Mouse (Mus musculus): ENCODE measurements at regions not wholly inside any gene's neighbourhood (a gene's known extent, or its start where the extent isn't known, plus 50 kb on each side); places are given as distances from the start of the nearest gene placed in this dataset.

- Histone ChIP-seq H3K4me3 (ENCODE audit: low read depth, low read length) (no peak overlapping the region), H3K27me3 (ENCODE audit: control insufficient read depth, insufficient read depth, low read length) (no peaks in the 10 kb centered on the region), H3K9ac (ENCODE audit: low read length) (no peak overlapping the region), H3K27ac (ENCODE audit: low read depth, low read length) (no peak overlapping the region), H3K9me3 (ENCODE audit: control insufficient read depth, low read length) (no peaks in the 10 kb centered on the region), H3K36me3 (ENCODE audit: control insufficient read depth, insufficient read depth, low read length) (no peaks in the 10 kb centered on the region), H3K4me2 (ENCODE audit: low read depth) (no peak overlapping the region), H3K4me1 (ENCODE audit: control insufficient read depth, insufficient read depth, low read length) (no peaks in the 10 kb centered on the region)
- ATAC-seq (ENCODE audit: insufficient read depth, low FRiP score, low TSS enrichment) = no peak
- WGBS = 89% methylated on average over 6 of the region's 6 CpGs
- DNase-seq (ENCODE audit: low spot score) = no peak
These were observed 130.1 kb upstream of the Npvf start for GRCm38 (mm10) chr6:50784381-50784780.

- no peaks in the 10 kb centered on the region for H3K27me3 ChIP-seq (ENCODE audit: control insufficient read depth, insufficient read depth, low read length)
- H3K9me3 ChIP-seq (ENCODE audit: control insufficient read depth, low read length) = no peaks in the 10 kb centered on the region
- no peak overlapping the region for H3K4me2 ChIP-seq (ENCODE audit: low read depth)
- no peaks in the 10 kb centered on the region for H3K4me1 ChIP-seq (ENCODE audit: control insufficient read depth, insufficient read depth, low read length)
- DNase-seq (ENCODE audit: low spot score) = no peak
- H3K36me3 ChIP-seq (ENCODE audit: control insufficient read depth, insufficient read depth, low read length) = no peaks in the 10 kb centered on the region
- H3K9ac ChIP-seq (ENCODE audit: low read length) = no peak overlapping the region
- no peak overlapping the region for H3K4me3 ChIP-seq (ENCODE audit: low read depth, low read length)
- H3K27ac ChIP-seq (ENCODE audit: low read depth, low read length) = no peak overlapping the region
- 92% methylated on average over 8 of the region's 8 CpGs for WGBS
- no peak for ATAC-seq (ENCODE audit: insufficient read depth, low FRiP score, low TSS enrichment)
These were observed 133.4 kb upstream of the Npvf start for GRCm38 (mm10) chr6:50787666-50788065.

DNA sequence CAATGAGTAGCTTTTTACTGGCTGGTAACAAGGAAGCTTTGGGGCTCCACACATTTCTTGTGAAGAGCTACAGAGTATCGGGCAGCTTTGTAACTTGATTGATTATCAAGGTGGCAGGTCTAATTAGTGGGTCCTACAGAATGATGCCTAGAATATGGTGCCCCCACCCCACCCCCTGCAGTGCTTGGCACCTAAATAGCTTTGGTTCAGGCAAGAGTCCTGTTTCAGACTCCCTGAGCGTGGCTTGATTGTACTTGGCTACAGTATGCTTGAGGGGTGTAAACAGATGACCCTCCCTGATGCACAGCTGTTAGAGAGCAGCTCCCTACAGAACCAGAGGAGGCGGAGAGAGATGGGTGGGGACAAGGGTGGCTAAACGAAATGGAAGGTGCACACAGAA is 145.7 kb upstream of the Npvf start:
- no peaks in the 10 kb centered on the region for H3K9me3 ChIP-seq (ENCODE audit: control insufficient read depth, low read length)
- H3K9ac ChIP-seq (ENCODE audit: low read length) = no peak overlapping the region
- no peak for DNase-seq (ENCODE audit: low spot score)
- WGBS = 45% methylated on average over 4 of the region's 4 CpGs
- no peak for ATAC-seq (ENCODE audit: insufficient read depth, low FRiP score, low TSS enrichment)
- no peak overlapping the region for H3K4me3 ChIP-seq (ENCODE audit: low read depth, low read length)
- H3K36me3 ChIP-seq (ENCODE audit: control insufficient read depth, insufficient read depth, low read length) = no peaks in the 10 kb centered on the region
- no peak overlapping the region for H3K27ac ChIP-seq (ENCODE audit: low read depth, low read length)
- H3K4me1 ChIP-seq (ENCODE audit: control insufficient read depth, insufficient read depth, low read length) = peaks cover 8% of the 10 kb centered on the region
- H3K27me3 ChIP-seq (ENCODE audit: control insufficient read depth, insufficient read depth, low read length) = no peaks in the 10 kb centered on the region
- H3K4me2 ChIP-seq (ENCODE audit: low read depth) = no peak overlapping the region

DNA sequence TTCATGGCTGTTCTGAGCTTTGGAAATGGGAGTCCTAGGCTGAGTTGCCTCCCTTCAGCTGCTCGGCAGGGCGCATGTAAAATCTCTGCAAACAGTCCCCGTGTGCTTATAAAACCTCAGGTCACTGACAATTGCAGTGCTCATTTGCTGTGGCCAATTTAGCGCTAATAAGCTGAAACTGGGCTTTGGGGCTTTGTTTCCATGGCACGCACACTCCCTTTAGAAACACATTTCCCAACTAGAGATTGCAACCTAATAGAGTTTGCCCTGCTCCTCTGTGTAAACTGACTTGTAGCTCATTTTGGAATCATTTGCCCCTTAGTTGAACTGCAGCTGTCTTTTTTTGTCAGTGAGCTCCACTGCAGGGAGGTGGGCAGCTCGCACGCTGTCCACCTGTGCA is 148.7 kb upstream of the Npvf start:
- Histone ChIP-seq H3K4me1 (ENCODE audit: control insufficient read depth, insufficient read depth, low read length) (peaks cover 8% of the 10 kb centered on the region), H3K36me3 (ENCODE audit: control insufficient read depth, insufficient read depth, low read length) (no peaks in the 10 kb centered on the region), H3K9me3 (ENCODE audit: control insufficient read depth, low read length) (no peaks in the 10 kb centered on the region), H3K27ac (ENCODE audit: low read depth, low read length) (no peak overlapping the region), H3K4me3 (ENCODE audit: low read depth, low read length) (no peak overlapping the region), H3K4me2 (ENCODE audit: low read depth) (no peak overlapping the region), H3K9ac (ENCODE audit: low read length) (no peak overlapping the region), H3K27me3 (ENCODE audit: control insufficient read depth, insufficient read depth, low read length) (no peaks in the 10 kb centered on the region)
- no peak for ATAC-seq (ENCODE audit: insufficient read depth, low FRiP score, low TSS enrichment)
- 39% methylated on average over 7 of the region's 7 CpGs for WGBS
- DNase-seq (ENCODE audit: low spot score) = no peak

DNA sequence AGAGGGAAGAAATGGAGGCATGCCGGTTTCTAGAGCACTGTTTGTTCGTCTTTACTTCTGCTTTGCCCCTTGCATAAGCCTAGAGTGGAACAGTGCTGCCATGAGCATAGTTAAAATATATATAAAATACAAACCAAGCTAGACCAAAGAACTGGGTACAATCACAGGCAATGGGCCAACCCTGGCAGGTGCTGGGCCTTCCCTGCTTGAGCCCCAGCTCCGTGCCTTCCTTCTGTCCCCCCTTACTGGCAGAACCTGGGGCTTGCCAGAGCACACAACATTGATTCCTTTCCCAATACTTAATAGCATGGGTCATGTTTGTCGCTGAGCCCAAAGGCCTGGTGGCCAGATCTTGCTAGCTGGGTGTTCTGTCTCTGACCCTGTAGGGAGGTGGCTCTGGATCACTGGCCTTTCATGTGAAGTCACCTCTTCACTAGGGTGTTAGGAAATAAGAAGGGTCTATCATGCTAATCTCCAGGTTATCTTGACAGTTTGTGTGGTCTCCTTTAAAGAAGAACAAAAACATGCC is 150.3 kb upstream of the Npvf start:
- H3K27ac ChIP-seq (ENCODE audit: low read depth, low read length) = no peak overlapping the region
- ATAC-seq (ENCODE audit: insufficient read depth, low FRiP score, low TSS enrichment) (no peak), DNase-seq (ENCODE audit: low spot score) (no peak)
- peaks cover 17% of the 10 kb centered on the region for H3K4me1 ChIP-seq (ENCODE audit: control insufficient read depth, insufficient read depth, low read length)
- H3K27me3 ChIP-seq (ENCODE audit: control insufficient read depth, insufficient read depth, low read length) = no peaks in the 10 kb centered on the region
- 93% methylated on average over 4 of the region's 4 CpGs for WGBS
- no peak overlapping the region for H3K4me2 ChIP-seq (ENCODE audit: low read depth)
- no peak overlapping the region for H3K9ac ChIP-seq (ENCODE audit: low read length)
- H3K4me3 ChIP-seq (ENCODE audit: low read depth, low read length) = no peak overlapping the region
- H3K9me3 ChIP-seq (ENCODE audit: control insufficient read depth, low read length) = no peaks in the 10 kb centered on the region
- H3K36me3 ChIP-seq (ENCODE audit: control insufficient read depth, insufficient read depth, low read length) = no peaks in the 10 kb centered on the region

GRCm38 (mm10) chr6:50806376-50807077 is 152.3 kb upstream of the Npvf start:
- no peaks in the 10 kb centered on the region for H3K9me3 ChIP-seq (ENCODE audit: control insufficient read depth, low read length)
- peaks cover 17% of the 10 kb centered on the region for H3K4me1 ChIP-seq (ENCODE audit: control insufficient read depth, insufficient read depth, low read length)
- 26% methylated on average over 7 of the region's 7 CpGs for whole genome bisulfite sequencing
- H3K9ac ChIP-seq (ENCODE audit: low read length) = no peak overlapping the region
- H3K4me2 ChIP-seq (ENCODE audit: low read depth) = no peak overlapping the region
- no peaks in the 10 kb centered on the region for H3K36me3 ChIP-seq (ENCODE audit: control insufficient read depth, insufficient read depth, low read length)
- no peak overlapping the region for H3K27ac ChIP-seq (ENCODE audit: low read depth, low read length)
- H3K27me3 ChIP-seq (ENCODE audit: control insufficient read depth, insufficient read depth, low read length) = no peaks in the 10 kb centered on the region
- ATAC-seq (ENCODE audit: insufficient read depth, low FRiP score, low TSS enrichment) = no peak
- H3K4me3 ChIP-seq (ENCODE audit: low read depth, low read length) = no peak overlapping the region
- peak; percentile 64 for DNase-seq (ENCODE audit: low spot score)

- no peaks in the 10 kb centered on the region for H3K27me3 ChIP-seq (ENCODE audit: control insufficient read depth, insufficient read depth, low read length)
- peaks cover 17% of the 10 kb centered on the region for H3K4me1 ChIP-seq (ENCODE audit: control insufficient read depth, insufficient read depth, low read length)
- H3K4me2 ChIP-seq (ENCODE audit: low read depth) = no peak overlapping the region
- H3K9me3 ChIP-seq (ENCODE audit: control insufficient read depth, low read length) = no peaks in the 10 kb centered on the region
- DNase-seq (ENCODE audit: low spot score) = no peak
- 68% methylated on average over 19 of the region's 19 CpGs for WGBS
- H3K9ac ChIP-seq (ENCODE audit: low read length) = 0 out of 2 replicates have a peak overlapping the region, but pooled peaks have one; percentile 24
- H3K36me3 ChIP-seq (ENCODE audit: control insufficient read depth, insufficient read depth, low read length) = no peaks in the 10 kb centered on the region; the same call in 1 of the 2 replicates
- no peak for ATAC-seq (ENCODE audit: insufficient read depth, low FRiP score, low TSS enrichment)
- no peak overlapping the region for H3K4me3 ChIP-seq (ENCODE audit: low read depth, low read length)
- H3K27ac ChIP-seq (ENCODE audit: low read depth, low read length) = no peak overlapping the region
These were observed 153.2 kb upstream of the Npvf start for GRCm38 (mm10) chr6:50807187-50808012.

GRCm38 (mm10) chr6:50808126-50808525 is 153.9 kb upstream of the Npvf start:
- no peaks in the 10 kb centered on the region for H3K9me3 ChIP-seq (ENCODE audit: control insufficient read depth, low read length)
- H3K4me1 ChIP-seq (ENCODE audit: control insufficient read depth, insufficient read depth, low read length) = peaks cover 16% of the 10 kb centered on the region
- H3K4me2 ChIP-seq (ENCODE audit: low read depth) = no peak overlapping the region
- peak; percentile 69 for DNase-seq (ENCODE audit: low spot score)
- no peak overlapping the region for H3K9ac ChIP-seq (ENCODE audit: low read length)
- ATAC-seq (ENCODE audit: insufficient read depth, low FRiP score, low TSS enrichment) = no peak
- H3K27me3 ChIP-seq (ENCODE audit: control insufficient read depth, insufficient read depth, low read length) = no peaks in the 10 kb centered on the region
- no peaks in the 10 kb centered on the region; the same call in 1 of the 2 replicates for H3K36me3 ChIP-seq (ENCODE audit: control insufficient read depth, insufficient read depth, low read length)
- no peak overlapping the region for H3K4me3 ChIP-seq (ENCODE audit: low read depth, low read length)
- 15% methylated on average over 4 of the region's 4 CpGs for WGBS
- H3K27ac ChIP-seq (ENCODE audit: low read depth, low read length) = no peak overlapping the region
